Comparison of ENCODE assay signal across 8 mouse cellular contexts in genomic region chr1:173365970-173366409, GRCm38 (mm10). TPM values are rescaled to one million over a fixed set of nuclear protein-coding genes. Genes with fewer than 3 reads are reported as not detected.
DNase-seq lines count a peak whose midpoint lies in the region; ATAC-seq and TF ChIP-seq lines count a peak whose summit lies in the region.

No protein-coding gene starts in this region.

- ATAC-seq in kidney, embryonic 14.5 days (ENCODE audit: low FRiP score, low TSS enrichment) = peak; percentile 16; the same call in 1 of the 2 replicates
- ATAC-seq in embryonic facial prominence, embryonic 15.5 days (ENCODE audit: insufficient number of reproducible peaks, low FRiP score, low TSS enrichment, low read depth) = peak; percentile 49
- ATAC-seq in intestine, embryonic 14.5 days (replicated peaks; ENCODE audit: low FRiP score, low TSS enrichment, low read depth) = no peak
- peak; percentile 29 for ATAC-seq in midbrain, embryonic 15.5 days (replicated peaks)

- peak overlapping the region; percentile 88; the same call in 1 of the 2 replicates for H3K4me2 ChIP-seq in kidney, embryonic 14.5 days (replicated peaks; ENCODE audit: low read depth, low read length)
- peak overlapping the region; percentile 91 for H3K4me2 ChIP-seq in embryonic facial prominence, embryonic 15.5 days (replicated peaks)
- H3K4me2 ChIP-seq in intestine, embryonic 14.5 days (ENCODE audit: low read length) = peak overlapping the region; percentile 89
- H3K4me2 ChIP-seq in midbrain, embryonic 15.5 days = peak overlapping the region; percentile 85

- H3K4me3 ChIP-seq in kidney, embryonic 14.5 days (ENCODE audit: low read length) = no peak overlapping the region; the same call in 1 of the 2 replicates
- peak overlapping the region; percentile 58 for H3K4me3 ChIP-seq in embryonic facial prominence, embryonic 15.5 days (replicated peaks)
- H3K4me3 ChIP-seq in intestine, embryonic 14.5 days (ENCODE audit: low read depth, low read length) = peak overlapping the region; percentile 58; the same call in 1 of the 2 replicates
- peak overlapping the region; percentile 99 for H3K4me3 ChIP-seq in midbrain, embryonic 15.5 days

- no peak for TF ChIP-seq CTCF in brain, embryonic 14.5 days (IDR thresholded peaks at IDR 0.05; ENCODE audit: borderline replicate concordance, extremely low read depth, insufficient read depth, insufficient read length)

- WGBS in kidney, embryonic 14.5 days = under 1% methylated on average over 12 of the region's 13 CpGs
- WGBS in embryonic facial prominence, embryonic 15.5 days = 3% methylated on average over 13 of the region's 13 CpGs
- WGBS in intestine, embryonic 14.5 days = 3% methylated on average over 13 of the region's 13 CpGs
- under 1% methylated on average over 13 of the region's 13 CpGs for WGBS in midbrain, embryonic 15.5 days

- no peak for DNase-seq in kidney, postnatal 14 days
- DNase-seq in brain, embryonic 14.5 days (ENCODE audit: low read depth) = peak; percentile 58
- no peak for DNase-seq in intestine, embryonic 14.5 days (ENCODE audit: low spot score)
- DNase-seq in ovary, postnatal 10 days (ENCODE audit: low spot score) = no peak
- no peak for DNase-seq in frontal cortex, postnatal 14 days (ENCODE audit: low spot score in 2 of 2)

- no peaks in the 10 kb centered on the region for H3K36me3 ChIP-seq in kidney, embryonic 14.5 days (ENCODE audit: control insufficient read depth, insufficient read depth, low read length)
- no peaks in the 10 kb centered on the region for H3K36me3 ChIP-seq in embryonic facial prominence, embryonic 15.5 days
- no peaks in the 10 kb centered on the region for H3K36me3 ChIP-seq in intestine, embryonic 14.5 days (ENCODE audit: control insufficient read depth, insufficient read depth, low read length)
- H3K36me3 ChIP-seq in midbrain, embryonic 15.5 days (replicated peaks) = no peaks in the 10 kb centered on the region

- no peaks in the 10 kb centered on the region for H3K9me3 ChIP-seq in kidney, embryonic 14.5 days (ENCODE audit: control insufficient read depth, low read length)
- no peaks in the 10 kb centered on the region for H3K9me3 ChIP-seq in embryonic facial prominence, embryonic 15.5 days (replicated peaks)
- H3K9me3 ChIP-seq in intestine, embryonic 14.5 days (ENCODE audit: control insufficient read depth, low read length) = no peaks in the 10 kb centered on the region
- H3K9me3 ChIP-seq in midbrain, embryonic 15.5 days = no peaks in the 10 kb centered on the region

- H3K4me1 ChIP-seq in kidney, embryonic 14.5 days (ENCODE audit: control insufficient read depth, insufficient read depth, low read length) = peaks cover 17% of the 10 kb centered on the region; the same call in 1 of the 2 replicates
- peaks cover 24% of the 10 kb centered on the region for H3K4me1 ChIP-seq in embryonic facial prominence, embryonic 15.5 days
- H3K4me1 ChIP-seq in intestine, embryonic 14.5 days (replicated peaks; ENCODE audit: control insufficient read depth, insufficient read depth, low read length) = 0 out of 2 replicates have a peak, but pooled peaks cover 6% of the 10 kb centered on the region
- H3K4me1 ChIP-seq in midbrain, embryonic 15.5 days = peaks cover 42% of the 10 kb centered on the region

- H3K27ac ChIP-seq in kidney, embryonic 14.5 days (ENCODE audit: low read depth, low read length) = no peak overlapping the region
- H3K27ac ChIP-seq in embryonic facial prominence, embryonic 15.5 days (replicated peaks) = no peak overlapping the region
- no peak overlapping the region for H3K27ac ChIP-seq in intestine, embryonic 14.5 days (ENCODE audit: low read depth)
- H3K27ac ChIP-seq in midbrain, embryonic 15.5 days = peak overlapping the region; percentile 96

- H3K27me3 ChIP-seq in kidney, embryonic 14.5 days (ENCODE audit: control insufficient read depth, insufficient read depth, low read length) = peaks cover 38% of the 10 kb centered on the region
- H3K27me3 ChIP-seq in embryonic facial prominence, embryonic 15.5 days = peaks cover 35% of the 10 kb centered on the region
- peaks cover 38% of the 10 kb centered on the region for H3K27me3 ChIP-seq in intestine, embryonic 14.5 days (replicated peaks; ENCODE audit: control insufficient read depth, insufficient read depth, low read length)
- no peaks in the 10 kb centered on the region for H3K27me3 ChIP-seq in midbrain, embryonic 15.5 days (replicated peaks)

- H3K9ac ChIP-seq in kidney, embryonic 14.5 days (ENCODE audit: low read depth, low read length) = no peak overlapping the region
- H3K9ac ChIP-seq in embryonic facial prominence, embryonic 15.5 days = no peak overlapping the region
- no peak overlapping the region for H3K9ac ChIP-seq in intestine, embryonic 14.5 days (ENCODE audit: low read length)
- peak overlapping the region; percentile 99 for H3K9ac ChIP-seq in midbrain, embryonic 15.5 days

- no peak for TF ChIP-seq POLR2A in brain, embryonic 14.5 days (IDR thresholded peaks at IDR 0.05; ENCODE audit: borderline replicate concordance, extremely low read depth, insufficient read depth, insufficient read length, poor library complexity, severe bottlenecking)

RNA-seq across cellular contexts. Expression of gene Cadm3, which starts 1.5 kb away (rescaled TPM):
- polyA plus RNA-seq in kidney, embryonic 14.5 days (2014; fragmentation: Nextera tagmentation; extraction: Ambion mirVana) = 1.7 and 2.7 TPM in 2 replicates
- 282 and 393 TPM in 2 replicates for polyA plus RNA-seq in brain, embryonic 14.5 days (2012; rRNA removed)
- polyA plus RNA-seq in embryonic facial prominence, embryonic 15.5 days (2015; fragmentation: Nextera tagmentation; extraction: Ambion mirVana) = 5.5 and 6.2 TPM in 2 replicates
- polyA plus RNA-seq in intestine, embryonic 14.5 days (2014; fragmentation: Nextera tagmentation; extraction: Ambion mirVana) = 7.6 and 7.7 TPM in 2 replicates
- 76.6 and 83.1 TPM in 2 replicates for polyA plus RNA-seq in midbrain, embryonic 15.5 days (2015; fragmentation: Nextera tagmentation; extraction: Ambion mirVana)

RNA-seq across cellular contexts. Expression of gene Aim2, which starts 15.3 kb away (rescaled TPM):
- 2.3 and 3.3 TPM in 2 replicates for polyA plus RNA-seq in kidney, embryonic 14.5 days (2014; fragmentation: Nextera tagmentation; extraction: Ambion mirVana)
- polyA plus RNA-seq in brain, embryonic 14.5 days (2012; rRNA removed) = 3.2 and 5.3 TPM in 2 replicates
- polyA plus RNA-seq in embryonic facial prominence, embryonic 15.5 days (2015; fragmentation: Nextera tagmentation; extraction: Ambion mirVana) = 2.1 and 2.5 TPM in 2 replicates
- polyA plus RNA-seq in intestine, embryonic 14.5 days (2014; fragmentation: Nextera tagmentation; extraction: Ambion mirVana) = 2.8 and 3.9 TPM in 2 replicates
- 1.5 TPM in 2 replicates for polyA plus RNA-seq in midbrain, embryonic 15.5 days (2015; fragmentation: Nextera tagmentation; extraction: Ambion mirVana)

RNA-seq across cellular contexts. Expression of gene Ackr1, which starts 32.4 kb away (rescaled TPM):
- 0.37 and 0.79 TPM in 2 replicates for polyA plus RNA-seq in kidney, embryonic 14.5 days (2014; fragmentation: Nextera tagmentation; extraction: Ambion mirVana)
- polyA plus RNA-seq in brain, embryonic 14.5 days (2012; rRNA removed) = 87.4 and 106 TPM in 2 replicates
- 2.3 TPM in 2 replicates for polyA plus RNA-seq in embryonic facial prominence, embryonic 15.5 days (2015; fragmentation: Nextera tagmentation; extraction: Ambion mirVana)
- 1.1 and 1.2 TPM in 2 replicates for polyA plus RNA-seq in intestine, embryonic 14.5 days (2014; fragmentation: Nextera tagmentation; extraction: Ambion mirVana)
- 20.2 and 22.4 TPM in 2 replicates for polyA plus RNA-seq in midbrain, embryonic 15.5 days (2015; fragmentation: Nextera tagmentation; extraction: Ambion mirVana)
